Mouse (Mus musculus) lung, embryonic 14.5 days (tissue): ENCODE measurements at regions not wholly inside any gene's neighbourhood (a gene's known extent, or its start where the extent isn't known, plus 50 kb on each side); places are given as distances from the start of the nearest gene placed in this dataset.

Source experiments
- ATAC-seq: fragments of 200-750 bp; cut with Nextera tagmentation; 2 replicates; pipeline ENCODE4 v1.8.0; 2017; ENCODE audit warnings: mild to moderate bottlenecking, moderate TSS enrichment, moderate library complexity; ENCODE audit not compliant: insufficient read depth
- DNase-seq: peaks from one replicate; pipeline ENCODE4 v3.0.0-alpha.2; 2015
- H3K27ac ChIP-seq: fragments of 300-500 bp; sonication (generic); 2 replicates; pipeline ENCODE4 v1.5.1; 2014; ENCODE audit warnings: low read depth, mild to moderate bottlenecking, moderate library complexity
- H3K27me3 ChIP-seq: fragments of 300-500 bp; sonication (generic); 2 replicates; pipeline ENCODE4 v1.6.1; 2014; ENCODE audit warnings: low read length, control low read depth; ENCODE audit not compliant: insufficient read depth
- H3K36me3 ChIP-seq: fragments of 300-500 bp; sonication (generic); 2 replicates; pipeline ENCODE4 v1.6.1; 2014; ENCODE audit warnings: control low read depth; ENCODE audit not compliant: insufficient read depth
- H3K4me1 ChIP-seq: fragments of 300-500 bp; sonication (generic); 2 replicates; pipeline ENCODE4 v1.6.1; 2014; ENCODE audit warnings: antibody characterized with exemption, control low read depth; ENCODE audit not compliant: insufficient read depth
- H3K4me2 ChIP-seq: fragments of 300-500 bp; sonication (generic); 2 replicates; pipeline ENCODE4 v1.6.1; 2014; ENCODE audit warnings: mild to moderate bottlenecking
- H3K4me3 ChIP-seq: fragments of 300-500 bp; sonication (generic); 2 replicates; pipeline ENCODE4 v1.5.1; 2014; ENCODE audit warnings: low read depth, low read length
- H3K9ac ChIP-seq: fragments of 300-500 bp; sonication (generic); 2 replicates; pipeline ENCODE4 v1.6.1; 2014
- H3K9me3 ChIP-seq: fragments of 300-500 bp; sonication (generic); 2 replicates; pipeline ENCODE4 v1.6.1; 2016; ENCODE audit warnings: low read depth, low read length, control low read depth
- CTCF ChIP-seq: IDR thresholded peaks from 2 replicates; pipeline ENCODE4 v1.5.1; 2016; ENCODE audit warnings: antibody characterized with exemption, low read depth
- WGBS: fragments of 180-500 bp; shearing (Covaris S2); extraction: QIAGEN DNeasy Blood & Tissue Kit; methylation state at CpG from one replicate; pipeline ENCODE4 v1.1.7; 2014; 5-methylcytosine and 5-hydroxymethylcytosine counted together

GRCm38 (mm10) chr4:31268825-31269495, 694.9 kb upstream of the Map3k7 start:
- no peak for ATAC-seq

DNA sequence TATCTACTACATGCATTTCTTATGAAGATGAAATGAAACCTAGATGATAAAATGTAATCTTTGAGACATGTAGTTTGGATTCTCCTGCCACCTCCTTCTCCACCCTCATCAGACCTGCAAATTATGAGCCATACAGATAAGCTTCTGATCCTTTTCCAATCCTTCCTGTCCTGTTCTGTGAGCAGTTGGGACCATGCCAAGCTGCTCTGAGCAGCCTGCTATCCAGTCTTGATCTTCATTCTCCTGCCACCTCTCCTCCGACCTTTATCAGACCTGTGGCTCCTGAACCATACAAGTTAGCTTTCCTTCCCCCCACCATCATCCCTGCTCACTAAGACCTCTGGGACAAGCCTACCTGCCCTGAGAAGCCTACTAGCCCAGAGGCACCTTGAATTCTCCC, 689.8 kb upstream of the Map3k7 start:
- 82% methylated on average over 1 of the region's 1 CpGs for WGBS
- no peaks in the 10 kb centered on the region for H3K4me1 ChIP-seq
- H3K4me3 ChIP-seq, result no peak overlapping the region
- H3K36me3 ChIP-seq, result no peaks in the 10 kb centered on the region
- no peak overlapping the region for H3K27ac ChIP-seq
- H3K27me3 ChIP-seq, result no peaks in the 10 kb centered on the region
- TF ChIP-seq CTCF, result no peak
- no peaks in the 10 kb centered on the region for H3K9me3 ChIP-seq
- DNase-seq (no peak), ATAC-seq (no peak)
- H3K9ac ChIP-seq, result no peak overlapping the region
- no peak overlapping the region for H3K4me2 ChIP-seq

More at GRCm38 (mm10) chr4:31268825-31269495, 694.9 kb upstream of the Map3k7 start:
- 61% methylated on average over 3 of the region's 3 CpGs for WGBS
- TF ChIP-seq CTCF, result no peak
- no peak overlapping the region for H3K4me2 ChIP-seq
- no peak overlapping the region for H3K27ac ChIP-seq
- no peaks in the 10 kb centered on the region for H3K9me3 ChIP-seq
- H3K4me3 ChIP-seq, result no peak overlapping the region
- no peak for DNase-seq
- no peaks in the 10 kb centered on the region for H3K27me3 ChIP-seq
- H3K9ac ChIP-seq, result no peak overlapping the region
- H3K4me1 ChIP-seq, result no peaks in the 10 kb centered on the region
- no peaks in the 10 kb centered on the region for H3K36me3 ChIP-seq

DNA sequence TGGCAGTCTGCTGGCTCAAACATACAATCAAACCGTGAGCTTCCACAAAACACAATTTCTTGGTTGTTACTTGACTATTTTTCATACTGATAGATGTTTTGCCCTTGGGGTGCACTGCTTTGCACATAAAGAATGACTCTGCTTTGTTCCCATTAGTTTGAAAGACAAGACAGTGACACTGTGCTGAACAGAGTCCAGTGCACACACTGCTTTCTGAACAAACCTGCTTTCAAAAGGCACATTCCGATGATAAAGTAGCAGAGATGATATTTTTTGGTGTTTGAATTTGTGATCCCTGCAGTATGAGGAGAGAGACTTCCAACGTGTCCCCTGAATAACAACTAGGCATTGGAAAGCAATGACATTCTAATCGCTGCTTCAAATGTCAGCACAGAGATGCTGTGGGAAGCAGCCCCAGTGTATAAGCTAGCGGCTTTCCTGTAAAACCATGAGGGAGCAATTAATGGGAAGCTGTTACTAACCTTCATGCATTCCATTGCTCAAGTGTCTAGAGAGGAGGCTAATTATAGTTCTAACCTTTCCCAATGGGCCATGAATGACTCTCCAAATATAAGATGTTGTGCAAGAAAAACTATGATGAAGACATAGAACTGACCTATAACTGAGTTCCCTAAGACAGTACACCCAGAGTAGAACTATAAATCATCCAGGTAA, 673.5 kb upstream of the Map3k7 start:
- no peaks in the 10 kb centered on the region for H3K9me3 ChIP-seq
- no peak for DNase-seq
- no peaks in the 10 kb centered on the region for H3K4me1 ChIP-seq
- H3K27ac ChIP-seq, result no peak overlapping the region
- H3K36me3 ChIP-seq, result no peaks in the 10 kb centered on the region
- 62% methylated on average over 5 of the region's 5 CpGs for WGBS
- no peak overlapping the region for H3K4me2 ChIP-seq
- TF ChIP-seq CTCF, result no peak
- no peak overlapping the region for H3K9ac ChIP-seq
- H3K27me3 ChIP-seq, result no peaks in the 10 kb centered on the region
- no peak for ATAC-seq
- H3K4me3 ChIP-seq, result no peak overlapping the region

DNA sequence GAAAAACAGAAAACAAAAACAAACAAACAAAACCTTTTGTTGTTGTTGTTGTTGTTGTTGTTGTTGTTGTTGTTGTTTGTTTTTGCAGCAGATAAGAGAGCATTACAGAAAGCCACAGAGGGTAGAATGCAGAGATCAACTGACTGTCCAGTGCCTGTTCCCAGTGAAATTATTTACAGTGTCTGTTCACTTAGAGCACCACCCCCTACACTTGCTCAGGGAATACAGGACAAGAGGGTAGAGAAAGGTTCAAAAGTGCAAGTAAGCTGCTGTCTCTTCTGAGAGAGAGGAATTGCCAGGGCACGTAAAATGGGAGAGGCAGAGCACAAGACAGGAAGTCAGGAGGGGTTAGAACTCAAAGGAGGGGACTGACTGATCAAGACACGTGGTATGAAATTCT, 670.1 kb upstream of the Map3k7 start:
- no peak for DNase-seq
- no peaks in the 10 kb centered on the region for H3K9me3 ChIP-seq
- 34% methylated on average over 2 of the region's 2 CpGs for WGBS
- no peak for ATAC-seq
- H3K36me3 ChIP-seq, result no peaks in the 10 kb centered on the region
- H3K4me3 ChIP-seq, result no peak overlapping the region
- no peak overlapping the region for H3K27ac ChIP-seq
- H3K9ac ChIP-seq, result no peak overlapping the region
- H3K4me2 ChIP-seq, result no peak overlapping the region
- TF ChIP-seq CTCF, result no peak
- H3K4me1 ChIP-seq, result no peaks in the 10 kb centered on the region
- H3K27me3 ChIP-seq, result no peaks in the 10 kb centered on the region

DNA sequence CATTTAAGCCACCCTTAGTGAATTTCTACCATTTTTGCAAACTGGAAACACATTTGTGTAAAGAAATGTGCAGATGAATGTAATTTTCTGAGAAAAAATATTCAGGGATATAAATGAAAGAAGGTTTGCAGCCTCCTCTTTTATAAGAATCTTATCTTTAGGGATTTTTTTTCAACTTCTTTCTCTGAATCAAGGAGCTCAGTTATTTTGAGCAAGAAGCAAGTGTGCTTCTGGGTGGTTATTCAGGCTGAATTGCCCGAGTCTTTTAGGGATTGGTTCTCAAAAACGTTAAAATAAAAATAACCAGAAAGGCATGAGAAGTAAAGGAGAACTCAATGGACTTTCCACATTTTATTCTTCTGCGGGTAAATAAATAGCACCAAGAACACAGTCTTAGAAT, 666.0 kb upstream of the Map3k7 start:
- no peak for TF ChIP-seq CTCF
- Histone ChIP-seq H3K27ac (no peak overlapping the region), H3K36me3 (no peaks in the 10 kb centered on the region), H3K4me3 (no peak overlapping the region), H3K9me3 (no peaks in the 10 kb centered on the region), H3K27me3 (no peaks in the 10 kb centered on the region), H3K4me2 (no peak overlapping the region), H3K9ac (no peak overlapping the region), H3K4me1 (no peaks in the 10 kb centered on the region)
- no peak for ATAC-seq
- 79% methylated on average over 3 of the region's 3 CpGs for WGBS
- DNase-seq, result no peak

DNA sequence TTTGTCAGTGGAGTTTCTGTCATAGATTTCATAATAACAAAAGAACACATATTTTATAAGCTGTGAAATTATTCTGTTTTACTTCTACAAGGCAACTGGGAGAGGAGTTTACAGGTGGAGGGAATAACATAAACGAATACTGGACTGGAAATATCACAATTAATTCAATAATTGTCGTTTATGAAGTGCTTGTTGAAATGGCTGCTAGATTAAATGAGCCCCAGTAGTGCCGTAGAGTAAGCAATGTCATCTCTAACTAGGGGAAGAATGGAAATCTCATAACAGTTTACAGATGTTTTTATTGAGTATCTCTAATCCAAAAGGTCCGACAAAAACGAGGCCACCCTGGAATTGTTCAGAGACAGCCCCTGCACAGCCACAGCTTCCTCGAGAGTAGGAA, 644.6 kb upstream of the Map3k7 start:
- DNase-seq, result peak; percentile 50
- H3K27ac ChIP-seq, result peak overlapping the region; percentile 30; the same call in 1 of the 2 replicates
- no peaks in the 10 kb centered on the region for H3K9me3 ChIP-seq
- no peaks in the 10 kb centered on the region for H3K36me3 ChIP-seq
- H3K4me1 ChIP-seq, result no peaks in the 10 kb centered on the region; the same call in 1 of the 2 replicates
- H3K9ac ChIP-seq, result no peak overlapping the region
- no peak overlapping the region for H3K4me2 ChIP-seq
- WGBS, result 26% methylated on average over 6 of the region's 6 CpGs
- no peaks in the 10 kb centered on the region for H3K27me3 ChIP-seq
- no peak overlapping the region for H3K4me3 ChIP-seq
- TF ChIP-seq CTCF, result no peak
- peak; percentile 61; the same call in 1 of the 2 replicates for ATAC-seq

DNA sequence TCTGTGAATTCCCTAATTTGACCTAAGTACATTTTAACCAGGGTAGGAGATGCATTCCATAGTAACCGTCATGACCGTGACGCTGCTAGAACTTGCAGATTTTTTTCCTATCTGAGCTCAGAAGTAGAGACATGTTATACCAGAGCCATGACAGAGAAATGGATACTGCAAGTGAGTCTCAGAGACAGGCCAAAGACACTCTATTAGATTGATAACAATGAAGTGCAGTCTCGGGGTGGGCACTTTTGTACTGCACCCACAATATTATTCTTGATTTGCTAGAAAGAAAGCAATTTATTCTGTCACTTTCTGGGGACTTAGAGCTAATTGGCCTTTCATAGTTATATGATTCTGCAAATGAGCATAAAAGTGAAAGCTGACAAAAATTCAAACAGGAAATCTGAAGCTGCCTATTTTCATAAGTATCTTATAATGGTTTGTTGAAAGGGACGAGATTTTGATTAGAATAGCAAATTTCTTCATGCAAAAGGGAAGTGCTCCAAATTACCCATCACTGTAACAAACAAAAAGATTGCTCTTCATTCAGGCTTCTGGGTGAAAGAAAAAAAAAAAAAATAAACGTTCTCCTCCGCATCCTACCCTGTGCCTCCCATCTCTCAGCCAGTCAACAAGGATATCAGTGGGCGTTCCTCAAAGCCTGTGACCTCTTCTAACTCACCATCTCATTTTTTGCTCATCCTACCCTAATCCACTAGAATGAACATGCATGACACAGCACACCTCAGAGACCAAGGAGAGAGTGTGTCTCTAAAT, 643.0 kb upstream of the Map3k7 start:
- TF ChIP-seq CTCF, result no peak
- Histone ChIP-seq H3K4me3 (no peak overlapping the region), H3K4me2 (no peak overlapping the region), H3K4me1 (no peaks in the 10 kb centered on the region; the same call in 1 of the 2 replicates), H3K27me3 (no peaks in the 10 kb centered on the region), H3K27ac (no peak overlapping the region), H3K9me3 (no peaks in the 10 kb centered on the region), H3K9ac (no peak overlapping the region), H3K36me3 (no peaks in the 10 kb centered on the region)
- WGBS, result 47% methylated on average over 8 of the region's 8 CpGs
- ATAC-seq (no peak), DNase-seq (no peak)
